Mouse (Mus musculus): ENCODE data around the gene Bdh1. TPM values are rescaled to one million over a fixed set of nuclear protein-coding genes. Genes with fewer than 3 reads are reported as not detected.

The Bdh1 gene
- polyA plus RNA-seq, 1 experiment from 2014 or later = 56.7 TPM

GRCm38 (mm10) chr16:31412321-31412720 is 9.8 kb upstream of the Bdh1 start:
- Histone ChIP-seq H3K4me1 (replicated peaks) (peaks cover 4% of the 10 kb centered on the region; the same call in 1 of the 2 replicates), H3K9ac (no peak overlapping the region), H3K4me2 (no peak overlapping the region), H3K4me3 (replicated peaks) (no peak overlapping the region), H3K27ac (peak overlapping the region; percentile 47; the same call in 1 of the 2 replicates), H3K9me3 (replicated peaks) (no peaks in the 10 kb centered on the region), H3K27me3 (no peaks in the 10 kb centered on the region), H3K36me3 (no peaks in the 10 kb centered on the region)
- 57% methylated on average over 14 of the region's 14 CpGs for WGBS (ENCODE audit: insufficient replicate concordance)
- DNase-seq (no peak), ATAC-seq (ENCODE audit: low read depth) (peak; percentile 75)

GRCm38 (mm10) chr16:31413777-31414176 is 8.3 kb upstream of the Bdh1 start:
- H3K36me3 ChIP-seq = no peaks in the 10 kb centered on the region
- 50% methylated on average over 3 of the region's 3 CpGs for WGBS (ENCODE audit: insufficient replicate concordance)
- DNase-seq = no peak
- no peak for ATAC-seq (ENCODE audit: low read depth)
- H3K9me3 ChIP-seq (replicated peaks) = no peaks in the 10 kb centered on the region
- no peak overlapping the region for H3K9ac ChIP-seq
- no peak overlapping the region for H3K4me3 ChIP-seq (replicated peaks)
- H3K4me1 ChIP-seq (replicated peaks) = peaks cover 4% of the 10 kb centered on the region; the same call in 1 of the 2 replicates
- no peak overlapping the region for H3K4me2 ChIP-seq
- H3K27ac ChIP-seq = no peak overlapping the region
- H3K27me3 ChIP-seq = no peaks in the 10 kb centered on the region

- no peaks in the 10 kb centered on the region for H3K36me3 ChIP-seq
- no peak overlapping the region for H3K4me2 ChIP-seq
- no peak overlapping the region for H3K27ac ChIP-seq
- no peak overlapping the region for H3K9ac ChIP-seq
- 53% methylated on average over 9 of the region's 9 CpGs for WGBS (ENCODE audit: insufficient replicate concordance)
- ATAC-seq (ENCODE audit: low read depth) (no peak), DNase-seq (no peak)
- no peaks in the 10 kb centered on the region for H3K9me3 ChIP-seq (replicated peaks)
- no peak overlapping the region for H3K4me3 ChIP-seq (replicated peaks)
- no peaks in the 10 kb centered on the region for H3K27me3 ChIP-seq
- peaks cover 4% of the 10 kb centered on the region; the same call in 1 of the 2 replicates for H3K4me1 ChIP-seq (replicated peaks)
Observed at GRCm38 (mm10) chr16:31415885-31416450, 6.1 kb upstream of the Bdh1 start.

DNA sequence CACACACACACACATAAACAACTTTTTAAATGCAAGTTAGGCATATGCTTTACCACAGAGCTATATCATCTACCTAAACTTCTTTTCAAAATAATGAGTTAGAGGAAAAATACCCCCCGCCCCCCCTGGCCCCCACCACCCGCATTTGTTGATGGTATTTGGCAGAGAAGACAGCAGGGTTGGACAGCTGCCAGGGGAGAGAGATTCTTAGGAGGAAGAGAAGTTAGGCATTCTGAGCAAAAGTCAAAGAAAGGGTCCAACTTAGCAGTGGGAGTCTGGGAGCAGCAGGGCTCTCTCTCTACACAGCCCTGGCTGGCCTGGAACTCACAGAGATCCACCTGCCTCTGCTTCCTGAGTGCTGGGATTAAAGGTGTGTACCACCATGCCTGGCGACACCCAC is 3.4 kb upstream of the Bdh1 start:
- Histone ChIP-seq H3K27me3 (no peaks in the 10 kb centered on the region), H3K9ac (no peak overlapping the region), H3K4me2 (no peak overlapping the region), H3K27ac (no peak overlapping the region), H3K4me3 (replicated peaks) (no peak overlapping the region), H3K9me3 (replicated peaks) (no peaks in the 10 kb centered on the region), H3K36me3 (no peaks in the 10 kb centered on the region), H3K4me1 (replicated peaks) (no peaks in the 10 kb centered on the region)
- DNase-seq = no peak
- WGBS (ENCODE audit: insufficient replicate concordance) = 60% methylated on average over 3 of the region's 3 CpGs
- ATAC-seq (ENCODE audit: low read depth) = no peak

DNA sequence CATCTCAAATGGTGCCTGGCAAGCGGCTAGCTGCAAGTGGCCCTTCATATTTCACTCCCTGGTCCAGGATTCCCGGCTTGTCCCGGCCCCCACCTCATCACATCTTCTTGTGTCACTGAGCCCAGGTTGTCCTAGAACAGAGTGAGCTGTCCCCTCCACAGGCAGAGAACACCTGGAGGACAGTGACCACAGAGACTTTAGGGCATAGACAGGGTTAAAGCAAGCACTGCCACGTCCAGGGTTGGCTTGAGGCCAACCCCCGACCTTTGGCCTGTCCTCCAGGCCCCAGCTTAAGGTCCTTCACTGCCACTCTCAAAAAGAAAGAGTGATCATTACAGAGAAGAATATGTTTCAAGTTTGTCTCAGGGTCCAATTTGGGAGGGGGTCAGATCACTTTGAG is 2.6 kb upstream of the Bdh1 start:
- H3K4me3 ChIP-seq (replicated peaks) = no peak overlapping the region
- DNase-seq = no peak
- no peaks in the 10 kb centered on the region for H3K27me3 ChIP-seq
- H3K9ac ChIP-seq = no peak overlapping the region
- WGBS (ENCODE audit: insufficient replicate concordance) = 55% methylated on average over 5 of the region's 5 CpGs
- no peaks in the 10 kb centered on the region for H3K9me3 ChIP-seq (replicated peaks)
- H3K4me2 ChIP-seq = no peak overlapping the region
- H3K27ac ChIP-seq = no peak overlapping the region
- ATAC-seq (ENCODE audit: low read depth) = no peak
- no peaks in the 10 kb centered on the region for H3K36me3 ChIP-seq
- 0 out of 2 replicates have a peak, but pooled peaks cover 2% of the 10 kb centered on the region for H3K4me1 ChIP-seq (replicated peaks)

- H3K4me1 ChIP-seq (replicated peaks) = peaks cover 31% of the 10 kb centered on the region
- H3K4me2 ChIP-seq = no peak overlapping the region
- ATAC-seq (ENCODE audit: low read depth) = no peak
- peak overlapping the region; percentile 42 for H3K4me3 ChIP-seq (replicated peaks)
- WGBS (ENCODE audit: insufficient replicate concordance) = 48% methylated on average over 1 of the region's 1 CpGs
- H3K9ac ChIP-seq = no peak overlapping the region
- H3K9me3 ChIP-seq (replicated peaks) = no peaks in the 10 kb centered on the region
- peaks cover 7% of the 10 kb centered on the region for H3K27me3 ChIP-seq
- no peaks in the 10 kb centered on the region for H3K36me3 ChIP-seq
- no peak for DNase-seq
- no peak overlapping the region for H3K27ac ChIP-seq
Observed at GRCm38 (mm10) chr16:31422722-31423121, 642 bp downstream of the Bdh1 start.

- H3K4me3 ChIP-seq (replicated peaks) = peak overlapping the region; percentile 24
- H3K27ac ChIP-seq = no peak overlapping the region
- peaks cover 37% of the 10 kb centered on the region for H3K4me1 ChIP-seq (replicated peaks)
- ATAC-seq (ENCODE audit: low read depth) = no peak
- WGBS (ENCODE audit: insufficient replicate concordance) = 63% methylated on average over 4 of the region's 4 CpGs
- H3K36me3 ChIP-seq = no peaks in the 10 kb centered on the region
- no peaks in the 10 kb centered on the region for H3K9me3 ChIP-seq (replicated peaks)
- peak overlapping the region; percentile 50 for H3K4me2 ChIP-seq
- H3K9ac ChIP-seq = no peak overlapping the region
- DNase-seq = no peak
- peaks cover 13% of the 10 kb centered on the region for H3K27me3 ChIP-seq
Observed at GRCm38 (mm10) chr16:31423368-31423767, 1.3 kb downstream of the Bdh1 start.

- H3K4me3 ChIP-seq (replicated peaks) = peak overlapping the region; percentile 35
Observed at GRCm38 (mm10) chr16:31424416-31425187, 2.5 kb downstream of the Bdh1 start.

DNA sequence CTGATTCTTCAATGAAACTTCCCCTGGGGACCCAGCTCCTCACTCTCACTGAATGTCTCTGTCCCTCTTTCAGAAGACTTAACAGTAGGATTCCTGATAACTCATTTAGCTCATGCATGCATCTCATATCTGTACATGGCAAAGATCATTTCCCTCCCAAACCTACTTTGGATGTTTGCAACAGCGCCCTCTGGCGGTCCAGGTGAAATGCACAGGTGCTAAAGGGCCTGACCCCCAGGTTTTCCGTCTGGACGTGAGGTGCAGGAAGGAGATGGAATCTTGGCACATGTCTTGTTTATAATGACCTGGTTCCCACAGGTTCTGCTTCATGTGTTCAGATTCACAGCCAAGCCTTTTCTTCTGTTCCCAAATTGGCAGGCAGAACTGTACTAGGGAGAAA is 3.4 kb downstream of the Bdh1 start:
- H3K36me3 ChIP-seq = no peaks in the 10 kb centered on the region
- H3K9me3 ChIP-seq (replicated peaks) = no peaks in the 10 kb centered on the region
- H3K4me2 ChIP-seq = peak overlapping the region; percentile 50
- H3K27me3 ChIP-seq = peaks cover 25% of the 10 kb centered on the region
- H3K27ac ChIP-seq = no peak overlapping the region
- H3K9ac ChIP-seq = 0 out of 2 replicates have a peak overlapping the region, but pooled peaks have one; percentile 11
- ATAC-seq (ENCODE audit: low read depth) = no peak
- WGBS (ENCODE audit: insufficient replicate concordance) = 3% methylated on average over 4 of the region's 4 CpGs
- peaks cover 57% of the 10 kb centered on the region for H3K4me1 ChIP-seq (replicated peaks)
- peak; percentile 72 for DNase-seq
- no peak overlapping the region for H3K4me3 ChIP-seq (replicated peaks)

More at GRCm38 (mm10) chr16:31424416-31425187, 2.5 kb downstream of the Bdh1 start:
- no peak for ATAC-seq (ENCODE audit: low read depth)
- peaks cover 25% of the 10 kb centered on the region for H3K27me3 ChIP-seq
- H3K4me1 ChIP-seq (replicated peaks) = peaks cover 49% of the 10 kb centered on the region
- peak overlapping the region; percentile 50 for H3K4me2 ChIP-seq
- H3K9ac ChIP-seq = peak overlapping the region; percentile 26; the same call in 1 of the 2 replicates
- no peaks in the 10 kb centered on the region for H3K9me3 ChIP-seq (replicated peaks)
- H3K27ac ChIP-seq = peak overlapping the region; percentile 39
- H3K36me3 ChIP-seq = no peaks in the 10 kb centered on the region
- no peak for DNase-seq
- WGBS (ENCODE audit: insufficient replicate concordance) = 47% methylated on average over 4 of the region's 4 CpGs

DNA sequence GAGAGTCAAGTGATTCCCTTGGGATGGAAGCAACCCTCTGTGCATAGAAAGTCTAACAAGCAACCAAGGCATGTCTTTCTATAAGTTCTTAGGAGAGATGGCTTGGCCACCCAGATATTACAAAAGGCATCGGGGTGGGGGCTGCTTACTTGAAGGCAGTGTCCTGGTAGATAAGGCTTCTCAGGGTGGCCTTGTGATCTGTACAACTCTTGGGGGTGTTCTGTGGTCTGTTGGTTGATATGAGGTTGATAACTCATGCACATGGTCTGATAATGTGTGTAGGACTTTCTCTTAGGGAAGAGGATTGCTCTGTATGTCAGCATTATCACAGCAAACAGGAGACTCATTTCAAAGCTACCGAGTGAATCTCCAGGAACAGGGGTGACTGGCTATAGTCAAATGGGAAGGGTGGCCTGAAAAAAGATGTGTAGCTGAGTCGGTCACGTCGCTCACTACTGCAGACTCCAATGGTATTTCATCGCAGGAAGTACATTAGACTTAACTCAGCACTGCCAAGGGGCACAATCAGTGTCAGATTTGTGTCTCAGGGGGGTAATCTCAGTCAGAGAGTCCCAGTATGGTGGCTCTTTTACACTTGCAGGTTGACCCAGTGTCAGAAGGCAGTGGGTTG is 4.5 kb downstream of the Bdh1 start:
- Histone ChIP-seq H3K36me3 (no peaks in the 10 kb centered on the region), H3K27me3 (peaks cover 30% of the 10 kb centered on the region), H3K9me3 (replicated peaks) (no peaks in the 10 kb centered on the region), H3K9ac (no peak overlapping the region), H3K4me2 (peak overlapping the region; percentile 32), H3K4me3 (replicated peaks) (no peak overlapping the region), H3K27ac (no peak overlapping the region; the same call in 1 of the 2 replicates), H3K4me1 (replicated peaks) (peaks cover 57% of the 10 kb centered on the region)
- WGBS (ENCODE audit: insufficient replicate concordance) = 22% methylated on average over 6 of the region's 6 CpGs
- ATAC-seq (ENCODE audit: low read depth) = peak; percentile 68
- peak; percentile 58 for DNase-seq

- Histone ChIP-seq H3K9me3 (replicated peaks) (no peaks in the 10 kb centered on the region), H3K4me1 (replicated peaks) (peaks cover 65% of the 10 kb centered on the region), H3K27ac (no peak overlapping the region), H3K4me3 (replicated peaks) (peak overlapping the region; percentile 66), H3K36me3 (no peaks in the 10 kb centered on the region), H3K4me2 (peak overlapping the region; percentile 97), H3K9ac (peak overlapping the region; percentile 67), H3K27me3 (peaks cover 31% of the 10 kb centered on the region)
- WGBS (ENCODE audit: insufficient replicate concordance) = 7% methylated on average over 11 of the region's 11 CpGs
- ATAC-seq (ENCODE audit: low read depth) (no peak), DNase-seq (no peak)
Observed at GRCm38 (mm10) chr16:31428335-31428674, 6.2 kb downstream of the Bdh1 start.

Data from liver, embryonic 13.5 days (tissue).